Mouse (Mus musculus) liver, adult 2 months (tissue): ENCODE measurements around the gene Adap1. TPM values are rescaled to one million over a fixed set of nuclear protein-coding genes. Genes with fewer than 3 reads are reported as not detected.
A peak's percentile ranks its signal among the peaks of the same experiment; 100 is the strongest.

ENCODE experiments used
- DNase-seq: peaks from one replicate; pipeline ENCODE4 v3.0.0-alpha.2; 2011; ENCODE audit warnings: low read depth, low spot score; ENCODE audit errors: extremely low read depth
- H3K27ac ChIP-seq: fragments of 200-500 bp; replicated peaks from 2 replicates; pipeline ENCODE4 v1.5.1; 2012; ENCODE audit warnings: low read depth, mild to moderate bottlenecking, control low read depth, inconsistent platforms, low read length; ENCODE audit not compliant: insufficient read depth
- H3K27me3 ChIP-seq: fragments of 200-500 bp; 2 replicates; pipeline ENCODE4 v1.6.1; 2012; ENCODE audit warnings: mild to moderate bottlenecking, moderate library complexity, low read length, inconsistent platforms; ENCODE audit not compliant: control insufficient read depth, insufficient read depth
- H3K36me3 ChIP-seq: fragments of 200-500 bp; 2 replicates; pipeline ENCODE4 v1.6.1; 2012; ENCODE audit warnings: low read length, inconsistent platforms; ENCODE audit not compliant: control insufficient read depth, insufficient read depth
- H3K4me1 ChIP-seq: fragments of 200-500 bp; 2 replicates; pipeline ENCODE4 v1.6.1; 2011; ENCODE audit warnings: low read length; ENCODE audit not compliant: control insufficient read depth, insufficient read depth
- H3K4me3 ChIP-seq: fragments of 200-500 bp; 2 replicates; pipeline ENCODE4 v1.5.1; 2011; ENCODE audit warnings: low read depth, mild to moderate bottlenecking, control low read depth, low read length, moderate library complexity; ENCODE audit not compliant: insufficient read depth
- H3K79me2 ChIP-seq: fragments of 200-500 bp; 2 replicates; pipeline ENCODE4 v1.6.1; 2012; ENCODE audit warnings: inconsistent platforms, mild to moderate bottlenecking, low read length, moderate library complexity; ENCODE audit not compliant: control insufficient read depth, insufficient read depth
- H3K9ac ChIP-seq: fragments of 200-500 bp; 2 replicates; pipeline ENCODE4 v1.6.1; 2012; ENCODE audit warnings: low read depth, mild to moderate bottlenecking, control low read depth, inconsistent platforms, low read length
- CTCF ChIP-seq: fragments of 200-500 bp; IDR thresholded peaks from 2 replicates; pipeline ENCODE4 v1.5.1; 2011; ENCODE audit warnings: low read depth, low read length, control low read depth
- POLR2A ChIP-seq: fragments of 200-500 bp; IDR thresholded peaks from 2 replicates; pipeline ENCODE4 v1.6.1; 2011; ENCODE audit warnings: low read length, control low read depth; ENCODE audit not compliant: insufficient read depth; ENCODE audit errors: extremely low read depth
- WGBS: fragments of 180-500 bp; shearing (Covaris S2); methylation state at CpG from one replicate; pipeline ENCODE4 v1.1.7; 2018; 5-methylcytosine and 5-hydroxymethylcytosine counted together
- polyA plus RNA-seq: library from polyadenylated mRNA; depleted of rRNA; stranded (reverse); fragments of >200 nt; gene quantifications from 2 replicates; pipeline ENCODE4 v1.2.3, GENCODE M21; 2012
- total RNA-seq: library from RNA; depleted of rRNA; stranded (reverse); fragments of >200 nt; gene quantifications from 2 replicates; pipeline ENCODE4 v1.2.3, GENCODE M21; 2014

Adap1 gene
- total and polyA plus RNA-seq, 2 experiments, result 1.3 to 1.5 TPM

GRCm38 (mm10) chr5:139370336-139370735, 44.9 kb upstream of the Adap1 start:
- Histone ChIP-seq H3K36me3 (no peaks in the 10 kb centered on the region), H3K9ac (peak overlapping the region; percentile 68), H3K4me3 (no peak overlapping the region), H3K27me3 (no peaks in the 10 kb centered on the region), H3K79me2 (peaks cover 3% of the 10 kb centered on the region; the same call in 1 of the 2 replicates), H3K27ac (peak overlapping the region; percentile 77), H3K4me1 (peaks cover 72% of the 10 kb centered on the region)
- WGBS, result 42% methylated on average over 6 of the region's 6 CpGs
- TF ChIP-seq CTCF (no peak), POLR2A (no peak)
- DNase-seq, result no peak

GRCm38 (mm10) chr5:139368638-139369320, 43.4 kb upstream of the Adap1 start:
- no peaks in the 10 kb centered on the region for H3K36me3 ChIP-seq
- no peak overlapping the region for H3K4me3 ChIP-seq
- H3K9ac ChIP-seq, result peak overlapping the region; percentile 6
- H3K27me3 ChIP-seq, result no peaks in the 10 kb centered on the region
- TF ChIP-seq POLR2A (0 out of 2 replicates have a peak, but pooled peaks have one; percentile 23), CTCF (no peak)
- H3K27ac ChIP-seq, result peak overlapping the region; percentile 77
- peaks cover 3% of the 10 kb centered on the region; the same call in 1 of the 2 replicates for H3K79me2 ChIP-seq
- peaks cover 68% of the 10 kb centered on the region for H3K4me1 ChIP-seq
- 23% methylated on average over 11 of the region's 11 CpGs for WGBS
- peak; percentile 89 for DNase-seq

- no peaks in the 10 kb centered on the region for H3K36me3 ChIP-seq
- peaks cover 68% of the 10 kb centered on the region for H3K4me1 ChIP-seq
- peaks cover 3% of the 10 kb centered on the region; the same call in 1 of the 2 replicates for H3K79me2 ChIP-seq
- H3K27me3 ChIP-seq, result no peaks in the 10 kb centered on the region
- peak overlapping the region; percentile 77 for H3K27ac ChIP-seq
- no peak overlapping the region for H3K4me3 ChIP-seq
- H3K9ac ChIP-seq, result peak overlapping the region; percentile 58
- peak; percentile 82 for DNase-seq
- 18% methylated on average over 4 of the region's 4 CpGs for WGBS
- no peak for TF ChIP-seq POLR2A
- TF ChIP-seq CTCF, result no peak
Measured at GRCm38 (mm10) chr5:139367884-139368458, 42.5 kb upstream of the Adap1 start.

DNA sequence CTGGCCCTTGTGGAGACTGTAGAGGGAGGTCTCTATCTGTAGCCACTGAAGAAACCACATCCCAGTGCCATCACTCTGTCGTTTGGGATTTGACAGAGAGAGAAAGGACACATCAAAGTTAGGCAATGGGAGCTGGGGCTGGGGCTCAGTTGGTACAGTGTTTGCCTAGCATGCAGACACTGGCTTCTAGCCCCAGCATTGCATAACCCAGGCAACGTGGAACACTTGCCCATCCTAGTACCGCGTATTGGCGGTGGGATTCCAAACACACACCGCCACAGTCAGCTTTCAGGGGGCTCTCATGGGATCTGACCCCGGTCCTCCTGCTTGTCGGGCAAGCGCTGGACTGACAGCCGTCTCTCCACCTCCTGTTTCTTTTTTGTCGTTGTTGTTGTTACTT, 41.1 kb upstream of the Adap1 start:
- Histone ChIP-seq H3K4me1 (peaks cover 67% of the 10 kb centered on the region), H3K79me2 (peaks cover 3% of the 10 kb centered on the region; the same call in 1 of the 2 replicates), H3K27me3 (no peaks in the 10 kb centered on the region), H3K9ac (peak overlapping the region; percentile 28; the same call in 1 of the 2 replicates), H3K36me3 (no peaks in the 10 kb centered on the region), H3K4me3 (no peak overlapping the region), H3K27ac (peak overlapping the region; percentile 77)
- WGBS, result 38% methylated on average over 11 of the region's 11 CpGs
- TF ChIP-seq CTCF (no peak), POLR2A (no peak)
- peak; percentile 89 for DNase-seq

- TF ChIP-seq POLR2A, result no peak
- no peak for TF ChIP-seq CTCF
- no peaks in the 10 kb centered on the region for H3K36me3 ChIP-seq
- WGBS, result 70% methylated on average over 1 of the region's 1 CpGs
- no peaks in the 10 kb centered on the region for H3K27me3 ChIP-seq
- no peak overlapping the region for H3K4me3 ChIP-seq
- peak overlapping the region; percentile 13; the same call in 1 of the 2 replicates for H3K9ac ChIP-seq
- H3K4me1 ChIP-seq, result peaks cover 63% of the 10 kb centered on the region
- H3K27ac ChIP-seq, result peak overlapping the region; percentile 77
- DNase-seq, result peak; percentile 55
- peaks cover 3% of the 10 kb centered on the region; the same call in 1 of the 2 replicates for H3K79me2 ChIP-seq
Measured at GRCm38 (mm10) chr5:139365827-139366226, 40.4 kb upstream of the Adap1 start.
